Mouse (Mus musculus) G1E-ER4 (cell line): ENCODE data around the gene Cdkn2aip. TPM values are rescaled to one million over a fixed set of nuclear protein-coding genes. Genes with fewer than 3 reads are reported as not detected.

Experiments used
- GATA1 ChIP-seq: IDR thresholded peaks from one replicate; pipeline ENCODE4 v1.8.0; 2012; ENCODE audit warnings: low read length, inconsistent platforms
- polyA plus RNA-seq: library from polyadenylated mRNA; stranded (reverse); fragments of >175 nt; gene quantifications from 2 replicates; pipeline ENCODE4 v1.2.3, GENCODE M21; 2012

Cdkn2aip gene
- polyA plus RNA-seq, 1 experiment, result 10.2 TPM

- no peak for TF ChIP-seq GATA1
Observed at GRCm38 (mm10) chr8:47718641-47719040, 4.9 kb upstream of the Cdkn2aip start.

- TF ChIP-seq GATA1, result no peak
Observed at GRCm38 (mm10) chr8:47713171-47713663, 515 bp downstream of the Cdkn2aip start.

GRCm38 (mm10) chr8:47708106-47708505 lies 5.6 kb downstream of the Cdkn2aip start:
- no peak for TF ChIP-seq GATA1

- TF ChIP-seq GATA1, result no peak
Observed at GRCm38 (mm10) chr8:47706746-47707145, 7.0 kb downstream of the Cdkn2aip start.

- no peak for TF ChIP-seq GATA1
Observed at GRCm38 (mm10) chr8:47702333-47702732, 11.4 kb downstream of the Cdkn2aip start.

GRCm38 (mm10) chr8:47697696-47698095 lies 16.0 kb downstream of the Cdkn2aip start:
- no peak for TF ChIP-seq GATA1

DNA sequence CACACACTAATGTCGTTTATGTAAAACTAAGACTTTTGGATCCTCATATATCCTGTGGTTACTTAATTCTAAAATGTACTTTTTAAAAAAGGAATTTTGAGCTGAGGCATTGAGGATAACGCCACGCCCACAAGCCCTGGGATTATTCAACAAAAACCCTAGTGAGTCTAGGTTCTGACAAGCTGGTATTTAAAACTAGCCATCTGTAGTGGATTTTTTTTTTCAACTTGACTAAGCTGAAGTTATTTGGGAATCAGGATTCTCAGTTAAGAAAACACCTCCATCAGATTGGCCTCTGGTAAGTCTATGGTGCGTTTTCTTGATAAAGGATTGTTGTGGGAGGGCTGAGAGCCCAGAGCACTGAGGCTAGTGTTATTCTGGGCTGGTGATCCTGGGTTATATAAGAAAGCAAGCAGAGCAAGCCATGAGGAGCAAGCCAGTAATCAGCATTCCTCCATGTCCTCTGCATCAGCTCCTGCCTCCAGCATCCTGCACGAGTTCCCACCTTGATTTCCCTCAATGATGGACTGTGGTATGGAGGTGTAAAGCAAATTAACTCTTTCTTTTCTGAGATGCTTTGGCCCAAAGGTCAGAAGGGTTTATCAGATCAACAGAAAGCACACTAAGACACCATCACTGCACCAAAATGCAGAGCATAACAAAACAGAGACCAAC lies 18.2 kb downstream of the Cdkn2aip start:
- TF ChIP-seq GATA1, result no peak

DNA sequence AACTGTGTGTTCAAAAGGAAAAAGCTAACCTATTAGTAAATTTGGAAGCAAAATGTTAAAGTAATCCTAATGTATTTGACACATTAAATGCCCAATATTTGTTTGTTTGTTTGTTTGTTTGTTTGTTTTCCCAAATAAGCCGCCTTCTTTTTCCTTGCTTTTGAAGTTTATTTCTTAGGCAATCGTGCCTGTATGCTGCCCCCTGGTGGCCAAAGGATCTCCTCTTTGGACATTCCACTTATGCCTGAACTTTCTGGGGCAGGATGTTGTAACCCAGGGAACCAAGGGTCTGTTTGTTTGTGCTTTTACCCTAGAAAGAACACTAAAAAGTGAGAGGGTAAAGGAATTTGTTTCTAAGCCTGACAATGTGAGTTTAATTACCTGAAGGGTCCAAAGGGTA lies 20.6 kb downstream of the Cdkn2aip start:
- TF ChIP-seq GATA1, result no peak

GRCm38 (mm10) chr8:47691831-47692230 lies 21.9 kb downstream of the Cdkn2aip start:
- no peak for TF ChIP-seq GATA1

DNA sequence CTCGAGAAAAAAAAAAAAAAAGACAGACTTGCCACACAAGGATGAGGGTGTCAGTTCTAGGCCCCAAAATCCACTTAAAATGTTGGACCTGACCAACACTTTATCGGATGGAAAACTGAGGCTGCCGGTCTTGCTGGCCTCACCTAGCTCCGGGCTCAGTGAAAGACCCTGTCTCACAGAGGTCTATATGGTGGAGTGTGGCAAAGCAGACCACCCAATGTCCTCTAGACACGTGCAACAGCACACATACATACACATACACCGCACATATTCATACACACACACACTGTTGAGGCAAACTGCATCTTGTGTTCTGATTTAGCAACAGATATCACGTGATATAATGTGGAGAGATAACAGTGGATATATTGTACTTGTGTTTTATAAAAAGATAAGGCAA lies 22.4 kb downstream of the Cdkn2aip start:
- TF ChIP-seq GATA1, result no peak

DNA sequence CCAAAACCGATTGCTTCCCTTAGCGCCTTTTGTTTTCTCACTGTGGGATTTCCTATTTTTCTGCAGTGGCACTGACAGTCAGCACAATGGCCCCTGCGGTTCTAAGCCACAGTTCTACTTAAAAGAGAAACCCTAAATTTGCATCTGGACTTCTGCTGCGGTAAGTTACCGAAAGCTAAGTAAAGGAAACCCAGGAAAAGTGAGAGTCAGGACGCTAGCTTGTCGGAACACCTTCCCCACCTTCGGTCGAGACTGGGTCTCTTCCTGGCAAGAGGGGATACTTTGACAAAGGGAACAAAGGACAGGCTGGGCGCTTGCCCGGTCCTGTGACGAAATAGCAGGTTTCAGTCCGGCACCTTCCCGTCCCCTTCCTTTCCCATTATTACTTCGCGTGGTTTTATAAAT lies 23.1 kb downstream of the Cdkn2aip start:
- TF ChIP-seq GATA1, result no peak

- no peak for TF ChIP-seq GATA1
Observed at GRCm38 (mm10) chr8:47689704-47690326, 23.9 kb downstream of the Cdkn2aip start.

GRCm38 (mm10) chr8:47684441-47684840 lies 29.3 kb downstream of the Cdkn2aip start:
- no peak for TF ChIP-seq GATA1

GRCm38 (mm10) chr8:47683994-47684393 lies 29.7 kb downstream of the Cdkn2aip start:
- TF ChIP-seq GATA1, result no peak

DNA sequence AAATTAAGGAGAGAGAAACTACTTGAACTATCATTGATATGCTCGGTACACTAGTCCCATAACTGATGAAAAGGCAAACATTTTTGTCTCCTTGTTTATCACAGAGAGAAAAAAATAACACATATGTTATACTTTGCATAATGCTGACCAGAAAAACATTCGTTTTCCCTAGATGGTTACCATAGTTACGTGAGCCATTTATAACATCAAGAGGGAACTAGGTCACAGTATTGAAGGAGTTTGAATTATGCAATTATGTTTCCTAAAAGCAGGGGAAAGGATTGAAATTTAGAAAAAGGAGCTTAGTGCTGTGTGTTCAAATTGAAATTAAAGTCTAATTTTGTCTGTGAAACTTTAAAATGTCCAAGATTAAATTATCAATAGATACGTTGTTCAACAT lies 33.4 kb downstream of the Cdkn2aip start:
- no peak for TF ChIP-seq GATA1

- TF ChIP-seq GATA1, result no peak
Observed at GRCm38 (mm10) chr8:47679603-47680002, 34.1 kb downstream of the Cdkn2aip start.

DNA sequence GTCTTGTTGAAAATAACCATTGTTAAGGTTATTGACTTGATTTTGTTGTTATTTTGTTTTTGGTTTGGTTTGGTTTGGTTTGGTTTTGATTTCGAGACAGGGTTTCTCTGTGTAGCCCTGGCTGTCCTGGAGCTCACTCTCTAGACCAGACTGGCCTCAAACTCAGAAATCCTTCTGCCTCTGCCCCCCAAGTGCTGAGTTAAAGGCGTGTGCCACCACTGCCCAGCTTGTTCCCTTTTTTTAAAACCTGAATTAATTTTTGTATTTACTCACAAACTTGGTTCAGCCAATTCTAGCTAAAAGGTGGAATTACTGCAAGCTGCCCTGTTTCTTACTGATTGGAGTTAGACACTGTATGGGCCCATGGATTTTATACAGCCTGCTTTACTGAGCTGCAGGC lies 37.1 kb downstream of the Cdkn2aip start:
- no peak for TF ChIP-seq GATA1
